Mouse (Mus musculus) small intestine, adult 2 months (tissue): ENCODE measurements around the gene Ctnnd2. TPM values are rescaled to one million over a fixed set of nuclear protein-coding genes. Genes with fewer than 3 reads are reported as not detected.

ENCODE experiments used
- H3K27ac ChIP-seq: fragments of 200-500 bp; 2 replicates; pipeline ENCODE4 v1.5.1; 2012; ENCODE audit warnings: low read depth, low read length, control low read depth, inconsistent platforms; ENCODE audit not compliant: insufficient read depth
- H3K27me3 ChIP-seq: fragments of 200-500 bp; 2 replicates; pipeline ENCODE4 v1.6.1; 2012; ENCODE audit warnings: mild to moderate bottlenecking, moderate library complexity, low read length, inconsistent platforms; ENCODE audit not compliant: control insufficient read depth, insufficient read depth
- H3K36me3 ChIP-seq: fragments of 200-500 bp; 2 replicates; pipeline ENCODE4 v1.6.1; 2012; ENCODE audit warnings: mild to moderate bottlenecking, low read length, control low read depth, inconsistent platforms; ENCODE audit not compliant: control insufficient read depth, insufficient read depth
- H3K4me1 ChIP-seq: fragments of 200-500 bp; 2 replicates; pipeline ENCODE4 v1.6.1; 2012; ENCODE audit warnings: low read length, inconsistent platforms, mixed read lengths; ENCODE audit not compliant: control insufficient read depth, insufficient read depth, insufficient read length
- H3K4me3 ChIP-seq: fragments of 200-500 bp; 2 replicates; pipeline ENCODE4 v1.5.1; 2012; ENCODE audit warnings: low read depth, mild to moderate bottlenecking, control low read depth, inconsistent platforms, low read length, moderate library complexity
- CTCF ChIP-seq: fragments of 200-500 bp; IDR thresholded peaks from 2 replicates; pipeline ENCODE4 v1.5.1; 2012; ENCODE audit warnings: low read depth, mild to moderate bottlenecking, control low read depth, inconsistent platforms, low read length, moderate library complexity, mixed read lengths; ENCODE audit not compliant: insufficient replicate concordance, insufficient read length; ENCODE audit errors: extremely low read depth
- POLR2A ChIP-seq: fragments of 200-500 bp; IDR thresholded peaks from 2 replicates; pipeline ENCODE4 v1.6.1; 2012; ENCODE audit warnings: low read depth, mild to moderate bottlenecking, control low read depth, inconsistent platforms, low read length, moderate library complexity
- WGBS: fragments of 180-500 bp; shearing (Covaris S2); methylation state at CpG from one replicate; pipeline ENCODE4 v1.1.7; 2018; 5-methylcytosine and 5-hydroxymethylcytosine counted together
- polyA plus RNA-seq: library from polyadenylated mRNA; depleted of rRNA; stranded (reverse); fragments of >200 nt; gene quantifications from 2 replicates; pipeline ENCODE4 v1.2.3, GENCODE M21; 2012

Gene Ctnnd2
- polyA plus RNA-seq, 1 experiment: 1.3 TPM

- WGBS: 68% methylated on average over 6 of the region's 6 CpGs
Observed at GRCm38 (mm10) chr15:30885410-30885809, 713.0 kb downstream of the Ctnnd2 start.

GRCm38 (mm10) chr15:30887559-30887958 is 715.2 kb downstream of the Ctnnd2 start:
- H3K4me3 ChIP-seq: no peak overlapping the region
- 72% methylated on average over 2 of the region's 2 CpGs for WGBS
- TF ChIP-seq POLR2A (no peak), CTCF (no peak)

More at GRCm38 (mm10) chr15:30885410-30885809, 713.0 kb downstream of the Ctnnd2 start:
- Histone ChIP-seq H3K4me1 (no peaks in the 10 kb centered on the region), H3K4me3 (no peak overlapping the region), H3K27ac (no peak overlapping the region), H3K27me3 (no peaks in the 10 kb centered on the region), H3K36me3 (no peaks in the 10 kb centered on the region)
- TF ChIP-seq CTCF: no peak

GRCm38 (mm10) chr15:30891986-30892385 is 719.6 kb downstream of the Ctnnd2 start:
- H3K27ac ChIP-seq: no peak overlapping the region
- TF ChIP-seq POLR2A: no peak
- no peak for TF ChIP-seq CTCF
- WGBS: 56% methylated on average over 4 of the region's 4 CpGs
- no peaks in the 10 kb centered on the region for H3K36me3 ChIP-seq
- H3K27me3 ChIP-seq: no peaks in the 10 kb centered on the region
- no peak overlapping the region for H3K4me3 ChIP-seq
- no peaks in the 10 kb centered on the region for H3K4me1 ChIP-seq

More at GRCm38 (mm10) chr15:30887559-30887958, 715.2 kb downstream of the Ctnnd2 start:
- H3K27me3 ChIP-seq: no peaks in the 10 kb centered on the region
- H3K4me1 ChIP-seq: no peaks in the 10 kb centered on the region
- no peaks in the 10 kb centered on the region for H3K36me3 ChIP-seq
- no peak overlapping the region for H3K27ac ChIP-seq

- H3K36me3 ChIP-seq: no peaks in the 10 kb centered on the region
- no peaks in the 10 kb centered on the region for H3K4me1 ChIP-seq
- H3K27ac ChIP-seq: no peak overlapping the region
- TF ChIP-seq POLR2A (no peak), CTCF (no peak)
- 76% methylated on average over 5 of the region's 5 CpGs for WGBS
- no peaks in the 10 kb centered on the region for H3K27me3 ChIP-seq
- H3K4me3 ChIP-seq: no peak overlapping the region
Observed at GRCm38 (mm10) chr15:30895063-30895462, 722.7 kb downstream of the Ctnnd2 start.

- H3K27ac ChIP-seq: no peak overlapping the region
- WGBS: 96% methylated on average over 8 of the region's 8 CpGs
- H3K36me3 ChIP-seq: no peaks in the 10 kb centered on the region
- no peak for TF ChIP-seq POLR2A
- TF ChIP-seq CTCF: no peak
- H3K27me3 ChIP-seq: no peaks in the 10 kb centered on the region
- no peaks in the 10 kb centered on the region for H3K4me1 ChIP-seq
- no peak overlapping the region for H3K4me3 ChIP-seq
Observed at GRCm38 (mm10) chr15:30897342-30897741, 724.9 kb downstream of the Ctnnd2 start.

- no peaks in the 10 kb centered on the region for H3K4me1 ChIP-seq
- no peak overlapping the region for H3K4me3 ChIP-seq
- H3K27me3 ChIP-seq: no peaks in the 10 kb centered on the region
- TF ChIP-seq POLR2A (no peak), CTCF (no peak)
- 52% methylated on average over 2 of the region's 2 CpGs for WGBS
- no peaks in the 10 kb centered on the region for H3K36me3 ChIP-seq
- no peak overlapping the region for H3K27ac ChIP-seq
Observed at GRCm38 (mm10) chr15:30908027-30908426, 735.6 kb downstream of the Ctnnd2 start.

- H3K36me3 ChIP-seq: no peaks in the 10 kb centered on the region
- TF ChIP-seq CTCF (no peak), POLR2A (no peak)
- WGBS: 77% methylated on average over 5 of the region's 5 CpGs
- H3K27me3 ChIP-seq: no peaks in the 10 kb centered on the region
- no peaks in the 10 kb centered on the region for H3K4me1 ChIP-seq
- no peak overlapping the region for H3K27ac ChIP-seq
- no peak overlapping the region for H3K4me3 ChIP-seq
Observed at GRCm38 (mm10) chr15:30913360-30913759, 741.0 kb downstream of the Ctnnd2 start.

GRCm38 (mm10) chr15:30925838-30926237 is 753.4 kb downstream of the Ctnnd2 start:
- H3K4me1 ChIP-seq: no peaks in the 10 kb centered on the region
- WGBS: 61% methylated on average over 5 of the region's 5 CpGs
- no peaks in the 10 kb centered on the region for H3K27me3 ChIP-seq
- H3K27ac ChIP-seq: no peak overlapping the region
- H3K4me3 ChIP-seq: no peak overlapping the region
- TF ChIP-seq POLR2A: no peak
- no peak for TF ChIP-seq CTCF
- H3K36me3 ChIP-seq: no peaks in the 10 kb centered on the region
